1 mouse cellular context compared by ENCODE assay signal in the genomic region with DNA sequence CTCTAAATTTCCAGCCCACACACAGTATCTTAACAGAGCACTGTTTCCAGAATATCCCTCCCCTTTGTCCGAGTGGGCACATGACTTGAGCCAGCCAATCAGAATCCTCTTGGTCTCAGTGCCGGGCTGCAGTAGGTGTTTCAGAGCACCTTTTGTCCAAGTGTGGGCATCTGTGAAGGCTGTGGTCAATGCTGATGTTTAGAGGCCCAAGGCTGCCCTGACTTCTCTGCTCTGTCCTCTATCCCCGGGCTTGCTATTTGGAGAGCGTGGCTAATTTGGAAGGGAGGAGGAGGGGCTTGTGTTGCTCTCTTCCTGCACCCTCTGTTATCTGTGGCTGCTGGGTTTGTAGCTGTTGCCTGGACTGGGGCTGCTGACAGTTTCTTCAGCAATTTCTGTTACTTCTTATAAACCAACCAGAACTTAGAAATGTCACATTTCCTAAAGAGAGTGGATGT.
TF ChIP-seq lines count a peak whose summit lies in the region.

No protein-coding gene starts in this region.

TF ChIP-seq in CH12.LX, 34 proteins besides CTCF, POLR2A, EP300 and RAD21 (continued from another document):
- TF ChIP-seq USF2 (conservative IDR thresholded peaks at IDR 0.05; ENCODE audit: low read depth, low read length): peak; percentile 97
- TF ChIP-seq BHLHE40 (IDR thresholded peaks at IDR 0.05; ENCODE audit: low read depth, low read length): no peak
- no peak for TF ChIP-seq MYC (IDR thresholded peaks at IDR 0.05; ENCODE audit: low read depth, low read length)
TF ChIP-seq in CH12.LX: peak in this region for 5.
